Mouse (Mus musculus) testis, adult 2 months (tissue): ENCODE measurements at regions not wholly inside any gene's neighbourhood (a gene's known extent, or its start where the extent isn't known, plus 50 kb on each side); places are given as distances from the start of the nearest gene placed in this dataset.

Experiments used
- CTCF ChIP-seq: fragments of 200-500 bp; IDR thresholded peaks from 2 replicates; pipeline ENCODE4 v1.5.1; 2012; ENCODE audit warnings: low read depth, mild to moderate bottlenecking, inconsistent platforms, low read length, moderate library complexity; ENCODE audit not compliant: control insufficient read depth, insufficient read depth, insufficient replicate concordance
- POLR2A ChIP-seq: fragments of 200-500 bp; IDR thresholded peaks from 2 replicates; pipeline ENCODE4 v1.6.1; 2012; ENCODE audit warnings: low read depth, mild to moderate bottlenecking, inconsistent platforms, low read length, moderate library complexity; ENCODE audit not compliant: control insufficient read depth

DNA sequence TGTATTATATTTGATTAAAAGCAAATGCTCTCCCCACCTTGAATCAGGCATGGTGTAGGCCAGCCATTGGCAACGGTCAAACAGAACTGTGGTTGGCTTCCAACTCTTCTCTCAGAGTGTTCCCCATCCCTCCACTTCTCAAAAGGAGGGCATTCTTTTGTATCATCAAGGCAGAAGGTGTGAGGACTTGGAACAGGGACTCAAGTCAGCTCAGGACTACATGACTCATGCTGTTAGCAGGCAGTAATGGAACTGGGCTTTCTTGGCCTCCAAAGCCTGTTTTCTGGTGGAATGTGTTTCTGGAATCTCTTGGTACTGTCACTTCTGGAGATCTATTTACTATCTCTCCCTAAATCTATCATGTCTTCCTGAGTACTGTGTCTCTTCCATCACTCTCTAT, 216.3 kb upstream of the Slc30a5 start:
- TF ChIP-seq CTCF (no peak), POLR2A (no peak)
